Mouse (Mus musculus): ENCODE data around the gene Gm6812.
"Not testable (repeated sequence)": the region's sequence is repeated elsewhere in the genome, so short reads cannot be mapped to it uniquely, and the experiment has no call there.

The Gm6812 gene

DNA sequence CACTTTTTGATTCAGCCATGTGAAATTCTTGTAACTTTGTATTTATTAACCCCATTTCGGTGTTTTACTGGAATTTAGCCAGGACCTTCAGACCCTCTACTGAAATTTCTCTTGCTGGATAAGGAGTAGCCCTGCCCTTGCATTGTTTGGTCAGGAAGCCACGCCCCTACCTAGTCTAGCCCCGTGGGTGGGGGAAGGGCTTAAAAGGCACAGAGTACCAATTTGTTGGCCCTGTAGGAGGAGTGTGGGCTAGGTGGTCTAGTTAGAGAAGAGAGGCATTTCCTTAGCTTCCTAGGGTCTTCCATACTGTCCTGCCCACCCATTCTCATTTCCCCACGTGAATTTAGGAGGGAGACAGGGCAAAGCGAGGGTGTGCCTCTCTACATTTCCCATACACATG, at the start of gene Gm6812:
Gene Gm6812, minus strand, starts transcription at position 101 of the 400 bp plus-strand sequence.
- DNase-seq: not testable (repeated sequence)

DNA sequence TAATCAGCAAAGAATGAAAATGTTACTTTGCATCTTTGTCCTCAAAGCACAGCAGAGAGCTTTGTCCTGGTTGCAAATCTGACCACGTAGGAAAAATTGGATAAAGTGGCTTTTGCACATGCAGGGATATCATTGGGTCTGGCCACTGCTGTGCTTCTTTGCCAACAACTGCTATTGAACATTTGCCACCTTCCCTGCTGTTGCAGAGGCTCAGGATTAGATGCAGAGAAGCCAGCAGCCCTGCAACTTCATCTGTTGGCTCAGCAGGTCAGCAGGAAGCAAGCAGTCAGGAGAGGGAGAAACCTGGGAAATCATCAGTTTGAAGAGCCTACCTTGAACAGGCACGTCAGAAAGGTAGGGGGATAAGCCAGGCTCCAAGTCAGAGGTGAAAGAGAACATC, 27.7 kb downstream of the Gm6812 start:
- DNase-seq: no peak

Measured in lung, postnatal 36 days (tissue).